In the genomic region with DNA sequence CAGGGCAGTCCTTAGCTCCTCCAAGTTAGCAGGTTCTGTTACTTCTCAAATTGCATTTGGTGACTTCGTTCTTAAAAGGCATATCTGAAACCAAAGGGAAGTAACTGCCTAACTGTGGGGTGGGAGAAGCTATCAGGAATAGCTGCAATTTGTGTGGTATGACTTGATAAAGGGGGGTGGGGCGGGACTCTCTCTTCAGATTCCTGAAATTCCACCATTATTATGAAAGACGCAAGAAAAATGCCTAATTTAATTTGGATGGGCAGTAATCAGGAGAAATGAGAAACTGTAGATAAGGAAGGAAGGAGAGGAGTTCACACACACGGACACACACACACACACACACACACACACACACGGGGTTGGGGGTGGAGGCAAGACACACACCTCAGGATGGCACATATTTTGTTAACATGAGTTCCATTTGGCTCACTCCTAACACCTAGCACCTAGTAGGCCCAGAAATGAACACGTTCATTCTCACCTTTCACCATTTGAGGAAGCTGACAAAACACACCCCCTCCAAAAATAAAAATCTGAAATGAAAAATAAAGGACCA, we compare ENCODE assay signal across 9 mouse cellular contexts. TPM values are rescaled to one million over a fixed set of nuclear protein-coding genes. Genes with fewer than 3 reads are reported as not detected.
DNase-seq lines count a peak whose midpoint lies in the region; ATAC-seq and TF ChIP-seq lines count a peak whose summit lies in the region.
"Had no signal": no experiment of that assay in that cellular context is flagged by ENCODE, and none has a peak within 500 bp of the region (broad histone marks: within the 10 kb centered on the region; RNA-seq: fewer than 3 reads in every experiment).

No protein-coding gene starts in this region.

- H3K4me1 ChIP-seq in limb, embryonic 11.5 days (ENCODE audit: control insufficient read depth, insufficient read depth, low read length) = no peaks in the 10 kb centered on the region
- H3K4me1 ChIP-seq in stomach, embryonic 16.5 days (ENCODE audit: control insufficient read depth, insufficient read depth, low read length) = peaks cover 9% of the 10 kb centered on the region; the same call in 1 of the 2 replicates

- H3K9me3 ChIP-seq in limb, embryonic 11.5 days (ENCODE audit: control insufficient read depth, low read length) = no peaks in the 10 kb centered on the region
- H3K9me3 ChIP-seq in stomach, embryonic 16.5 days (replicated peaks; ENCODE audit: control insufficient read depth, low read length) = no peaks in the 10 kb centered on the region

- peak overlapping the region; percentile 81 for H3K4me2 ChIP-seq in limb, embryonic 11.5 days (ENCODE audit: low read depth, severe bottlenecking)
- H3K4me2 ChIP-seq in stomach, embryonic 16.5 days (ENCODE audit: low read depth, low read length) = peak overlapping the region; percentile 81

- peak; percentile 55; the same call in 1 of the 2 replicates for ATAC-seq in limb, embryonic 11.5 days (ENCODE audit: insufficient number of reproducible peaks, low FRiP score, low TSS enrichment, low read depth)
- ATAC-seq in stomach, embryonic 16.5 days (ENCODE audit: insufficient read depth, low FRiP score) = no peak
- no peak for ATAC-seq in monocyte, adult 5-6 weeks (replicated peaks; ENCODE audit: insufficient number of reproducible peaks, low FRiP score, low TSS enrichment, poor library complexity, severe bottlenecking)

- no peak overlapping the region for H3K27ac ChIP-seq in gastrocnemius, adult 2 months
- H3K27ac ChIP-seq in limb, embryonic 11.5 days (replicated peaks; ENCODE audit: low read depth, low read length) = no peak overlapping the region
- H3K27ac ChIP-seq in stomach, embryonic 16.5 days (ENCODE audit: low read length) = no peak overlapping the region

- peak overlapping the region; percentile 68; the same call in 1 of the 2 replicates for H3K4me3 ChIP-seq in gastrocnemius, adult 2 months
- peak overlapping the region; percentile 41 for H3K4me3 ChIP-seq in limb, embryonic 11.5 days (ENCODE audit: low read depth, low read length)
- peak overlapping the region; percentile 63 for H3K4me3 ChIP-seq in stomach, embryonic 16.5 days (replicated peaks; ENCODE audit: low read length)

- intact Hi-C loops in gastrocnemius, adult 2 months (cut with DNase I) = no loop called here

- 30% methylated on average over 6 of the region's 6 CpGs for WGBS in limb, embryonic 11.5 days
- 19% methylated on average over 6 of the region's 6 CpGs for WGBS in stomach, embryonic 16.5 days

- no peak overlapping the region for H3K9ac ChIP-seq in limb, embryonic 11.5 days (ENCODE audit: low read length)
- no peak overlapping the region for H3K9ac ChIP-seq in stomach, embryonic 16.5 days (ENCODE audit: low read length)

- TF ChIP-seq CTCF in gastrocnemius, adult 2 months (IDR thresholded peaks at IDR 0.05) = no peak

- no peak for DNase-seq in gastrocnemius, adult 2 months
- no peak for DNase-seq in gastrocnemius, postnatal 10 days
- peak; percentile 15 for DNase-seq in lung, postnatal 36 days
- no peak for DNase-seq in lung, postnatal 4 days
- DNase-seq in limb, embryonic 11.5 days (ENCODE audit: low spot score) = no peak
- no peak for DNase-seq in thymus, postnatal 14 days
- DNase-seq: cerebellum, adult 2 months had no signal

- peaks cover 3% of the 10 kb centered on the region; the same call in 1 of the 2 replicates for H3K27me3 ChIP-seq in limb, embryonic 11.5 days (ENCODE audit: control insufficient read depth, insufficient read depth, low read length)
- H3K27me3 ChIP-seq in stomach, embryonic 16.5 days (ENCODE audit: control insufficient read depth, insufficient read depth, low read length) = no peaks in the 10 kb centered on the region

- no peaks in the 10 kb centered on the region for H3K36me3 ChIP-seq in limb, embryonic 11.5 days (ENCODE audit: control insufficient read depth, insufficient read depth, low read length)
- no peaks in the 10 kb centered on the region for H3K36me3 ChIP-seq in stomach, embryonic 16.5 days (ENCODE audit: control insufficient read depth, insufficient read depth, low read length)

RNA-seq across cellular contexts. Expression of a gene that starts 0.6 kb away (rescaled TPM):
- total RNA-seq in gastrocnemius, adult 2 months (2021) = 10 to 100 TPM in 1 of 2 experiments, 1 to 10 TPM in 1; 8.0 to 12.4 TPM
- 10 to 100 TPM; 14.9 to 19.6 TPM for total RNA-seq in gastrocnemius, postnatal 10 days (2021)
- 7.9 and 12.7 TPM in 2 replicates for polyA plus RNA-seq in limb, embryonic 11.5 days (2014; fragmentation: Nextera tagmentation; extraction: Ambion mirVana)
- polyA plus RNA-seq in stomach, embryonic 16.5 days (2015; fragmentation: Nextera tagmentation; extraction: Ambion mirVana) = 14.8 TPM in 2 replicates
- not detected in 3 replicates for total RNA-seq in monocyte, adult 5-6 weeks (2017)
